In genomic region chr2:5939911-5940310, GRCm38 (mm10) we compare ENCODE assay signal across 32 mouse cellular contexts. TPM values are rescaled to one million over a fixed set of nuclear protein-coding genes. Genes with fewer than 3 reads are reported as not detected.
"Had no signal": no experiment of that assay in that cellular context is flagged by ENCODE, and none has a peak within 500 bp of the region (broad histone marks: within the 10 kb centered on the region; RNA-seq: fewer than 3 reads in every experiment).

No protein-coding gene starts in this region.

- H3K36me3 ChIP-seq: limb, embryonic 10.5 days; limb, embryonic 12.5 days; limb, embryonic 13.5 days; limb, embryonic 15.5 days; liver, embryonic 13.5 days; liver, embryonic 15.5 days; lung, embryonic 15.5 days; midbrain, embryonic 10.5 days; midbrain, embryonic 12.5 days; midbrain, embryonic 13.5 days; midbrain, embryonic 15.5 days; neural tube, embryonic 12.5 days; neural tube, embryonic 13.5 days had no signal

- DNase-seq: left cerebral cortex, postnatal 4 days; liver; liver, embryonic 13.5 days; lung, adult 18-20 months; lung, adult 2 months; lung, embryonic 14.5 days; lung, postnatal 10 days; lung, postnatal 14 days; lung, postnatal 36 days; lung, postnatal 4 days; midbrain, embryonic 14.5 days had no signal

- H3K4me2 ChIP-seq: limb, embryonic 12.5 days; limb, embryonic 13.5 days; limb, embryonic 15.5 days; liver, embryonic 15.5 days; lung, embryonic 14.5 days; lung, embryonic 15.5 days; midbrain, embryonic 11.5 days; midbrain, embryonic 12.5 days; midbrain, embryonic 13.5 days; midbrain, embryonic 15.5 days; neural tube, embryonic 12.5 days; neural tube, embryonic 13.5 days had no signal

- H3K27me3 ChIP-seq: limb, embryonic 12.5 days; limb, embryonic 13.5 days; limb, embryonic 15.5 days; liver, embryonic 13.5 days; liver, embryonic 15.5 days; lung, embryonic 15.5 days; midbrain, embryonic 12.5 days; midbrain, embryonic 13.5 days; midbrain, embryonic 15.5 days; neural tube, embryonic 12.5 days; neural tube, embryonic 13.5 days had no signal

- H3K9me3 ChIP-seq: limb, embryonic 10.5 days; limb, embryonic 12.5 days; limb, embryonic 13.5 days; limb, embryonic 15.5 days; liver, embryonic 13.5 days; liver, embryonic 15.5 days; lung, embryonic 15.5 days; megakaryocyte, embryonic 14.5 days; midbrain, embryonic 10.5 days; midbrain, embryonic 12.5 days; midbrain, embryonic 13.5 days; midbrain, embryonic 15.5 days; neural tube, embryonic 12.5 days; neural tube, embryonic 13.5 days had no signal

- H3K27ac ChIP-seq: left cerebral cortex, adult 2 months; limb, embryonic 10.5 days; limb, embryonic 12.5 days; limb, embryonic 13.5 days; limb, embryonic 15.5 days; liver, embryonic 13.5 days; liver, embryonic 14.5 days; liver, embryonic 15.5 days; lung, embryonic 15.5 days; macrophage; midbrain, embryonic 10.5 days; midbrain, embryonic 12.5 days; midbrain, embryonic 13.5 days; midbrain, embryonic 15.5 days; neural tube, embryonic 12.5 days; neural tube, embryonic 13.5 days had no signal

- H3K4me3 ChIP-seq: left cerebral cortex, adult 2 months; limb, embryonic 10.5 days; limb, embryonic 12.5 days; limb, embryonic 13.5 days; limb, embryonic 15.5 days; liver, embryonic 13.5 days; liver, embryonic 15.5 days; lung, embryonic 15.5 days; megakaryocyte, embryonic 14.5 days; midbrain, embryonic 10.5 days; midbrain, embryonic 12.5 days; midbrain, embryonic 13.5 days; midbrain, embryonic 15.5 days; myocyte; neural tube, embryonic 12.5 days; neural tube, embryonic 13.5 days had no signal

- H3K4me1 ChIP-seq: lung, embryonic 15.5 days had no signal

- ATAC-seq: lung, postnatal 0 days; midbrain, embryonic 13.5 days; midbrain, embryonic 15.5 days; midbrain, embryonic 16.5 days had no signal

- H3K9ac ChIP-seq: limb, embryonic 12.5 days; limb, embryonic 13.5 days; limb, embryonic 15.5 days; liver, embryonic 14.5 days; liver, embryonic 15.5 days; lung, embryonic 14.5 days; lung, embryonic 15.5 days; midbrain, embryonic 12.5 days; midbrain, embryonic 13.5 days; midbrain, embryonic 15.5 days; neural tube, embryonic 12.5 days; neural tube, embryonic 13.5 days had no signal

RNA-seq across cellular contexts. Expression of gene Dhtkd1, which starts 2.7 kb away (rescaled TPM):
- total RNA-seq: monocyte, adult 5-6 weeks had no signal
